Comparison of ENCODE assay signal across 14 mouse cellular contexts in genomic region chr17:29024047-29024892, GRCm38 (mm10). TPM values are rescaled to one million over a fixed set of nuclear protein-coding genes. Genes with fewer than 3 reads are reported as not detected.
DNase-seq lines count a peak whose midpoint lies in the region; ATAC-seq and TF ChIP-seq lines count a peak whose summit lies in the region.
"Had no signal": no experiment of that assay in that cellular context is flagged by ENCODE, and none has a peak within 500 bp of the region (broad histone marks: within the 10 kb centered on the region; RNA-seq: fewer than 3 reads in every experiment).

No protein-coding gene starts in this region.

- 55% methylated on average over 22 of the region's 22 CpGs for WGBS in embryonic facial prominence, embryonic 15.5 days
- 46% methylated on average over 22 of the region's 22 CpGs for WGBS in embryonic facial prominence, embryonic 10.5 days
- 68% methylated on average over 22 of the region's 22 CpGs for WGBS in lung, embryonic 14.5 days
- 75% methylated on average over 22 of the region's 22 CpGs for WGBS in lung, postnatal 0 days
- WGBS in forebrain, embryonic 12.5 days = 32% methylated on average over 22 of the region's 22 CpGs

- DNase-seq in embryonic facial prominence, embryonic 10.5 days (ENCODE audit: low spot score) = no peak
- DNase-seq in lung, embryonic 14.5 days = no peak
- DNase-seq in lung, postnatal 0 days (ENCODE audit: low spot score) = no peak
- no peak for DNase-seq in cerebellum, adult 11 months
- DNase-seq: cerebellum, postnatal 14 days; lung, adult 18-20 months had no signal

- peaks cover 31% of the 10 kb centered on the region for H3K4me1 ChIP-seq in embryonic facial prominence, embryonic 15.5 days
- peaks cover 27% of the 10 kb centered on the region for H3K4me1 ChIP-seq in embryonic facial prominence, embryonic 10.5 days
- H3K4me1 ChIP-seq in lung, embryonic 14.5 days (ENCODE audit: insufficient read depth) = peaks cover 17% of the 10 kb centered on the region
- H3K4me1 ChIP-seq in lung, postnatal 0 days (ENCODE audit: insufficient read depth, low read depth, low read length) = no peaks in the 10 kb centered on the region
- peaks cover 10% of the 10 kb centered on the region for H3K4me1 ChIP-seq in forebrain, embryonic 12.5 days

- no peak overlapping the region for H3K4me2 ChIP-seq in embryonic facial prominence, embryonic 15.5 days (replicated peaks)
- H3K4me2 ChIP-seq in lung, embryonic 14.5 days = no peak overlapping the region
- no peak overlapping the region for H3K4me2 ChIP-seq in lung, postnatal 0 days (replicated peaks; ENCODE audit: low read depth, low read length)
- no peak overlapping the region for H3K4me2 ChIP-seq in forebrain, embryonic 12.5 days
- H3K4me2 ChIP-seq: hindbrain, embryonic 13.5 days; midbrain, embryonic 12.5 days; neural tube, embryonic 13.5 days had no signal

- peak overlapping the region; percentile 28; the same call in 1 of the 2 replicates for H3K27ac ChIP-seq in embryonic facial prominence, embryonic 15.5 days (replicated peaks)
- H3K27ac ChIP-seq in embryonic facial prominence, embryonic 10.5 days (replicated peaks) = no peak overlapping the region
- H3K27ac ChIP-seq in lung, embryonic 14.5 days (ENCODE audit: low read depth) = peak overlapping the region; percentile 21; the same call in 1 of the 2 replicates
- no peak overlapping the region for H3K27ac ChIP-seq in lung, postnatal 0 days (ENCODE audit: low read length)
- no peak overlapping the region for H3K27ac ChIP-seq in forebrain, embryonic 12.5 days
- H3K27ac ChIP-seq: hindbrain, embryonic 13.5 days; midbrain, embryonic 12.5 days; neural tube, embryonic 13.5 days had no signal

- no peaks in the 10 kb centered on the region for H3K36me3 ChIP-seq in embryonic facial prominence, embryonic 15.5 days
- no peaks in the 10 kb centered on the region for H3K36me3 ChIP-seq in embryonic facial prominence, embryonic 10.5 days (replicated peaks)
- no peaks in the 10 kb centered on the region for H3K36me3 ChIP-seq in lung, embryonic 14.5 days (ENCODE audit: insufficient read depth)
- H3K36me3 ChIP-seq in lung, postnatal 0 days (ENCODE audit: insufficient read depth, low read length) = no peaks in the 10 kb centered on the region
- no peaks in the 10 kb centered on the region for H3K36me3 ChIP-seq in forebrain, embryonic 12.5 days (replicated peaks)
- H3K36me3 ChIP-seq: hindbrain, embryonic 13.5 days; midbrain, embryonic 12.5 days; neural tube, embryonic 13.5 days had no signal

- H3K27me3 ChIP-seq in embryonic facial prominence, embryonic 15.5 days = no peaks in the 10 kb centered on the region
- peaks cover 19% of the 10 kb centered on the region for H3K27me3 ChIP-seq in embryonic facial prominence, embryonic 10.5 days (replicated peaks; ENCODE audit: low read depth, poor library complexity, severe bottlenecking)
- no peaks in the 10 kb centered on the region for H3K27me3 ChIP-seq in lung, embryonic 14.5 days (ENCODE audit: insufficient read depth, low read length)
- no peaks in the 10 kb centered on the region for H3K27me3 ChIP-seq in lung, postnatal 0 days (replicated peaks; ENCODE audit: insufficient read depth, low read length)
- peaks cover 6% of the 10 kb centered on the region; the same call in 1 of the 2 replicates for H3K27me3 ChIP-seq in forebrain, embryonic 12.5 days

- TF ChIP-seq CTCF in lung, embryonic 14.5 days (IDR thresholded peaks at IDR 0.05; ENCODE audit: low read depth) = no peak
- TF ChIP-seq CTCF in lung, postnatal 0 days (IDR thresholded peaks at IDR 0.05) = no peak

- no peaks in the 10 kb centered on the region for H3K9me3 ChIP-seq in embryonic facial prominence, embryonic 15.5 days (replicated peaks)
- no peaks in the 10 kb centered on the region for H3K9me3 ChIP-seq in embryonic facial prominence, embryonic 10.5 days
- H3K9me3 ChIP-seq in lung, embryonic 14.5 days (ENCODE audit: low read depth, low read length) = no peaks in the 10 kb centered on the region
- no peaks in the 10 kb centered on the region for H3K9me3 ChIP-seq in lung, postnatal 0 days (ENCODE audit: low read length)
- no peaks in the 10 kb centered on the region for H3K9me3 ChIP-seq in forebrain, embryonic 12.5 days
- H3K9me3 ChIP-seq: hindbrain, embryonic 13.5 days; midbrain, embryonic 12.5 days; neural tube, embryonic 13.5 days had no signal

- no peak for TF ChIP-seq EP300 in lung, postnatal 0 days (IDR thresholded peaks at IDR 0.05)

- H3K9ac ChIP-seq in embryonic facial prominence, embryonic 15.5 days = no peak overlapping the region
- no peak overlapping the region for H3K9ac ChIP-seq in lung, embryonic 14.5 days
- no peak overlapping the region for H3K9ac ChIP-seq in lung, postnatal 0 days (replicated peaks; ENCODE audit: low read depth)
- no peak overlapping the region for H3K9ac ChIP-seq in forebrain, embryonic 12.5 days
- H3K9ac ChIP-seq: hindbrain, embryonic 13.5 days; midbrain, embryonic 12.5 days; neural tube, embryonic 13.5 days had no signal

- no peak overlapping the region for H3K4me3 ChIP-seq in embryonic facial prominence, embryonic 15.5 days (replicated peaks)
- H3K4me3 ChIP-seq in embryonic facial prominence, embryonic 10.5 days = no peak overlapping the region
- H3K4me3 ChIP-seq in lung, embryonic 14.5 days (ENCODE audit: low read depth, low read length) = no peak overlapping the region
- no peak overlapping the region for H3K4me3 ChIP-seq in lung, postnatal 0 days (ENCODE audit: low read depth, low read length)
- H3K4me3 ChIP-seq in forebrain, embryonic 12.5 days (replicated peaks) = no peak overlapping the region
- H3K4me3 ChIP-seq: heart, adult 2 months; hindbrain, embryonic 13.5 days; midbrain, embryonic 12.5 days; neural tube, embryonic 13.5 days had no signal

- no peak for ATAC-seq in embryonic facial prominence, embryonic 15.5 days (ENCODE audit: insufficient number of reproducible peaks, low FRiP score, low TSS enrichment, low read depth)
- no peak for ATAC-seq in lung, embryonic 14.5 days (ENCODE audit: insufficient read depth)
- ATAC-seq in lung, postnatal 0 days = no peak
- ATAC-seq in hematopoietic stem cell, adult 5-6 weeks (replicated peaks in 1 of 2; ENCODE audit: insufficient read depth in 1 of 2, low FRiP score in 2 of 2, low TSS enrichment in 1 of 2, low read depth in 1 of 2, poor library complexity in 2 of 2, severe bottlenecking in 2 of 2) = peak; percentile 28 to 50; a peak in 3 of 4 replicates
- peak; percentile 19 for ATAC-seq in monocyte, adult 5-6 weeks (replicated peaks; ENCODE audit: insufficient number of reproducible peaks, low FRiP score, low TSS enrichment, poor library complexity, severe bottlenecking)
- ATAC-seq in forebrain, embryonic 12.5 days (ENCODE audit: low FRiP score) = no peak

RNA-seq across cellular contexts. Expression of gene Srsf3, which starts 8.2 kb away (rescaled TPM):
- 485 and 487 TPM in 2 replicates for polyA plus RNA-seq in embryonic facial prominence, embryonic 15.5 days (2015; fragmentation: Nextera tagmentation; extraction: Ambion mirVana)
- polyA plus RNA-seq in embryonic facial prominence, embryonic 10.5 days (2016; fragmentation: Nextera tagmentation; extraction: Ambion mirVana) = 830 and 831 TPM in 2 replicates
- 716 and 730 TPM in 2 replicates for polyA plus RNA-seq in lung, embryonic 14.5 days (2014; fragmentation: Nextera tagmentation; extraction: Ambion mirVana)
- polyA plus RNA-seq in lung, postnatal 0 days (2015; fragmentation: Nextera tagmentation; extraction: Ambion mirVana) = 229 and 238 TPM in 2 replicates
- total RNA-seq in hematopoietic stem cell, adult 5-6 weeks (2017) = 716 and 982 TPM in 2 replicates
- total RNA-seq in monocyte, adult 5-6 weeks (2017) = 679 to 753 TPM (median 702 TPM) in 3 replicates
- 852 and 860 TPM in 2 replicates for polyA plus RNA-seq in forebrain, embryonic 12.5 days (2016; fragmentation: Nextera tagmentation; extraction: Ambion mirVana)

RNA-seq across cellular contexts. Expression of gene Stk38, which starts 16.5 kb away (rescaled TPM):
- 111 and 122 TPM in 2 replicates for polyA plus RNA-seq in embryonic facial prominence, embryonic 15.5 days (2015; fragmentation: Nextera tagmentation; extraction: Ambion mirVana)
- polyA plus RNA-seq in embryonic facial prominence, embryonic 10.5 days (2016; fragmentation: Nextera tagmentation; extraction: Ambion mirVana) = 118 and 125 TPM in 2 replicates
- 103 and 104 TPM in 2 replicates for polyA plus RNA-seq in lung, embryonic 14.5 days (2014; fragmentation: Nextera tagmentation; extraction: Ambion mirVana)
- 60.3 and 61.1 TPM in 2 replicates for polyA plus RNA-seq in lung, postnatal 0 days (2015; fragmentation: Nextera tagmentation; extraction: Ambion mirVana)
- 100 and 102 TPM in 2 replicates for total RNA-seq in hematopoietic stem cell, adult 5-6 weeks (2017)
- total RNA-seq in monocyte, adult 5-6 weeks (2017) = 369 to 443 TPM (median 402 TPM) in 3 replicates
- polyA plus RNA-seq in forebrain, embryonic 12.5 days (2016; fragmentation: Nextera tagmentation; extraction: Ambion mirVana) = 149 and 154 TPM in 2 replicates

Comparison
In these comparisons a context has a peak if more than half of its experiments do, and no peak if none do; other contexts are left out.
1. H3K27ac ChIP-seq: peak in embryonic facial prominence, embryonic 15.5 days (single experiment) and lung, embryonic 14.5 days (single experiment); none in embryonic facial prominence, embryonic 10.5 days (single experiment), lung, postnatal 0 days (single experiment) and forebrain, embryonic 12.5 days (single experiment).
2. ATAC-seq: peak in hematopoietic stem cell, adult 5-6 weeks (2 of 2) and monocyte, adult 5-6 weeks (single experiment); none in embryonic facial prominence, embryonic 15.5 days (single experiment), lung, embryonic 14.5 days (single experiment), lung, postnatal 0 days (single experiment) and forebrain, embryonic 12.5 days (single experiment).